Mouse (Mus musculus): ENCODE measurements around the gene Gm14403.

- no peak for TF ChIP-seq CTCF (IDR thresholded peaks at IDR 0.05)
- no peak for TF ChIP-seq EP300 (IDR thresholded peaks at IDR 0.05)
These were observed 22.0 kb downstream of the Gm14403 start for GRCm38 (mm10) chr2:177520035-177520434.
